Mouse (Mus musculus) kidney, embryonic 16.5 days (tissue): ENCODE measurements at regions not wholly inside any gene's neighbourhood (a gene's known extent, or its start where the extent isn't known, plus 50 kb on each side); places are given as distances from the start of the nearest gene placed in this dataset.

Experiments used
- ATAC-seq: fragments of 200-750 bp; cut with Nextera tagmentation; 2 replicates; pipeline ENCODE4 v1.8.0; 2017; ENCODE audit warnings: moderate TSS enrichment; ENCODE audit not compliant: low FRiP score, low TSS enrichment
- H3K27ac ChIP-seq: fragments of 300-500 bp; sonication (generic); 2 replicates; pipeline ENCODE4 v1.5.1; 2014; ENCODE audit warnings: low read length
- H3K27me3 ChIP-seq: fragments of 300-500 bp; sonication (generic); 2 replicates; pipeline ENCODE4 v1.6.1; 2014; ENCODE audit warnings: low read length, control low read depth, mixed read lengths; ENCODE audit not compliant: insufficient read depth
- H3K36me3 ChIP-seq: fragments of 300-500 bp; sonication (generic); 2 replicates; pipeline ENCODE4 v1.6.1; 2014; ENCODE audit warnings: low read length, control low read depth, mixed read lengths; ENCODE audit not compliant: insufficient read depth
- H3K4me1 ChIP-seq: fragments of 300-500 bp; sonication (generic); 2 replicates; pipeline ENCODE4 v1.6.1; 2014; ENCODE audit warnings: low read length, control low read depth, mixed read lengths; ENCODE audit not compliant: insufficient read depth
- H3K4me2 ChIP-seq: fragments of 300-500 bp; sonication (generic); replicated peaks from 2 replicates; pipeline ENCODE4 v1.6.1; 2014; ENCODE audit warnings: low read depth, low read length
- H3K4me3 ChIP-seq: fragments of 300-500 bp; sonication (generic); 2 replicates; pipeline ENCODE4 v1.5.1; 2014; ENCODE audit warnings: mild to moderate bottlenecking, low read length
- H3K9ac ChIP-seq: fragments of 300-500 bp; sonication (generic); replicated peaks from 2 replicates; pipeline ENCODE4 v1.6.1; 2014; ENCODE audit warnings: low read length
- H3K9me3 ChIP-seq: fragments of 300-500 bp; sonication (generic); 2 replicates; pipeline ENCODE4 v1.6.1; 2016; ENCODE audit warnings: low read length, control low read depth
- WGBS: fragments of 180-500 bp; shearing (Covaris S2); extraction: QIAGEN DNeasy Blood & Tissue Kit; methylation state at CpG from one replicate; pipeline ENCODE4 v1.1.7; 2014; 5-methylcytosine and 5-hydroxymethylcytosine counted together

DNA sequence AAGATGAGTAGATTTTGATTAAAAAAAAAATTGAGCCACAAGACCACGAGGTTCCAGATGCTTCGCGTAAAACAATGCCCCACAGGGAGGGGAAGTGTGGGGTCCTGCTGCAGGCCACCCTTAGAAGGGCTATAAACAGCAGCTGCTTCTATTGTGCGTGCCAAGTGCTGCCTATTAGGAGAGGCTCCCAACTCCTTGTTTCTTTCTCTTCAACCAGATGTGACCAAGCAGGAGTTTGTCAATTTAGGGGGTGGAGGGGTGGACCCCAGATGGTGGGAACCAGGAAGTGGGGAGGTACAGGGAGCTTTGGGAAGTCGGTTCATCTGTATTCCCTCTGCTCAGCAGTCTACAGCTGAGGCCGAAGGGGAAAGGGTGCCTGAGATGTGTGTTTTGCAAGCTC is 718.9 kb upstream of the Car8 start:
- no peak overlapping the region for H3K4me3 ChIP-seq
- H3K9ac ChIP-seq: no peak overlapping the region
- H3K27me3 ChIP-seq: no peaks in the 10 kb centered on the region
- H3K36me3 ChIP-seq: no peaks in the 10 kb centered on the region
- peak; percentile 52; the same call in 1 of the 2 replicates for ATAC-seq
- H3K9me3 ChIP-seq: no peaks in the 10 kb centered on the region
- no peak overlapping the region for H3K27ac ChIP-seq
- H3K4me2 ChIP-seq: no peak overlapping the region
- no peaks in the 10 kb centered on the region; the same call in 1 of the 2 replicates for H3K4me1 ChIP-seq
- WGBS: 21% methylated on average over 6 of the region's 6 CpGs

- Histone ChIP-seq H3K4me2 (no peak overlapping the region), H3K4me1 (no peaks in the 10 kb centered on the region; the same call in 1 of the 2 replicates), H3K9me3 (no peaks in the 10 kb centered on the region), H3K27ac (no peak overlapping the region), H3K9ac (no peak overlapping the region), H3K27me3 (no peaks in the 10 kb centered on the region), H3K4me3 (no peak overlapping the region), H3K36me3 (no peaks in the 10 kb centered on the region)
- WGBS: 69% methylated on average over 5 of the region's 5 CpGs
- no peak for ATAC-seq
Measured at GRCm38 (mm10) chr4:8957023-8957343, 718.1 kb upstream of the Car8 start.

DNA sequence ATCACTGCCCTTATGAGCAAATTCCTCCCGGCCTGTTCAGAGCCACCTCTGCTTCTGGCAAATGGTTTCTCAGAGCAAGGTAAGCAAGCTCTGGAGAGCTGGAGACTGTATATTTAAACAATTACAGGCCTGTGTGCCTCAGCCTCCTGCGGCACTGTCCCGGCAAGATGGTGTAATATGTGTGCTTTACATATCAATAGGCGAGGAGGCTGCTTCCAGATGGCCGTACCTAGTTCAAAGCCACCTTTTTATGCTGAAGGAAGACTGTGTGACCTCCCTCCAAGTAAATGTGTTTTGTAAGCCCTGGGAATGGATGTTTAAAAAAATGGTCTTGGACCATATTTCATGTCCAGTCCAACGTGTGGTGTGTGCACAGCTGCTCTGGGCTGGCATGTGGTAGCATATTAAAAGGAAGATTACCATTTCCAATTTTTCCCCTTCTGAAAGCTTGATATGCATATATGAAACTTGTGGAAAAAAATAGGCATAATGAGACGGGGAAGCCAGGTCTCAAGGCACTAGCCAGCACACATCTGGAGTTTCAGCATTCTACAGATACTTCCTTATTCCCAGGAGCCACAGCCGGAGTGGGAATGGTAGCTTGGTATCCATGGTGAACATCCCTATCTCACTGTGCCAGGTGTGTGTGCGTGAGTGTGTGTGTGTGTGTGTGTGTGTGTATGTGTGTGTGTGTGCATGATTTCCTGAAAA is 717.6 kb upstream of the Car8 start:
- H3K9ac ChIP-seq: no peak overlapping the region
- no peak overlapping the region for H3K4me2 ChIP-seq
- no peaks in the 10 kb centered on the region for H3K9me3 ChIP-seq
- WGBS: 72% methylated on average over 9 of the region's 9 CpGs
- H3K4me1 ChIP-seq: no peaks in the 10 kb centered on the region; the same call in 1 of the 2 replicates
- H3K4me3 ChIP-seq: no peak overlapping the region
- H3K36me3 ChIP-seq: no peaks in the 10 kb centered on the region
- H3K27me3 ChIP-seq: no peaks in the 10 kb centered on the region
- no peak overlapping the region for H3K27ac ChIP-seq
- ATAC-seq: no peak

DNA sequence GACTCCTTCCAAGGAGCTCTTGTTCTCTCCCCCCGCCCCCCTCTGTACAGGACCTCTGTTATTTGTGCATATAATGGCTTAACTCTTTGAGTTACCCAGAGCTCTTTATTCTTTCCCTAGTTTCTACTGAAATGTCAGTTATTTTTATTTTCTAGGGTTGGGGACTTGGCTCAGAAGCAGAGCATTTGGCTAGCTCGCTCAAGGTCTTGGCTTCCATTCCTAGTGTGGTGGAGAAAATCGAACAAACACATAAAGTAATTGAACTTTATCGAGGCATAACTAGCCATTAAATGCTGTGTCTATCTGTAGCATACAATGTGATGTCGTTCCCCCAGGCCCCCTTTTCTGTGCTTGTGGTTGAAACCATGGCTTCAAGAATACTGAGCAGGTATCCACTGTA is 716.5 kb upstream of the Car8 start:
- Histone ChIP-seq H3K9me3 (no peaks in the 10 kb centered on the region), H3K9ac (no peak overlapping the region), H3K4me2 (no peak overlapping the region), H3K4me1 (no peaks in the 10 kb centered on the region; the same call in 1 of the 2 replicates), H3K36me3 (no peaks in the 10 kb centered on the region), H3K4me3 (no peak overlapping the region), H3K27me3 (no peaks in the 10 kb centered on the region), H3K27ac (no peak overlapping the region)
- no peak for ATAC-seq
- 79% methylated on average over 5 of the region's 5 CpGs for WGBS

DNA sequence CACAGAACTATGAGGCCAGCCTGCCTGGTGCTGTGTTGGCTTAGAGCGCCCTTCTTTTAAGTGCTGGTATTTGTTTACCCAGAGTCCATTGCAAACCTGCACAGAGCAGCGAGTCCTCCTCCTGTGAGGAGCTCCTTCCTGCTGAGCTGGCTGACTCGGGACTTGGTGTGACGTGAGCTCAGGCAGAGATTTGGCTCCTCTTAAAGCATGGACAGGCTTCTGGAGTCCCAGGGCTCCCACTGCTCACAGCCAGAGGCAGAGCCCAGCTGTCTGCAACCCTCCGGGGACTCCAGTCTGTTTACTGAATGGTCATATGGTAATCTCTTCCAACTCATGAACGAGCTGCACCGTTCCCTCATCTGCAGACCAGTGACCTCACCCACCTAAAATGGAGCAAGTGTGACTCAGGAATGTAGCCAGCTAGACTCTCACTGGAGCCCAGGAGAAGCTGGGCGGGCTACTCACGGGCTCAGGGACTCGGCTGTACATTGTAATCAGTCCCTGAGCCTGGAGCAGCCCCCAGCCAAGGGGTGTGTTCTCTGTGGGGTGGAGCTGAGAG is 715.6 kb upstream of the Car8 start:
- no peak overlapping the region for H3K4me3 ChIP-seq
- H3K36me3 ChIP-seq: no peaks in the 10 kb centered on the region
- H3K4me2 ChIP-seq: peak overlapping the region; percentile 7; the same call in 1 of the 2 replicates
- H3K9ac ChIP-seq: no peak overlapping the region
- H3K27ac ChIP-seq: no peak overlapping the region
- H3K4me1 ChIP-seq: no peaks in the 10 kb centered on the region; the same call in 1 of the 2 replicates
- no peaks in the 10 kb centered on the region for H3K9me3 ChIP-seq
- no peaks in the 10 kb centered on the region for H3K27me3 ChIP-seq
- WGBS: 36% methylated on average over 10 of the region's 10 CpGs
- peak; percentile 64 for ATAC-seq

DNA sequence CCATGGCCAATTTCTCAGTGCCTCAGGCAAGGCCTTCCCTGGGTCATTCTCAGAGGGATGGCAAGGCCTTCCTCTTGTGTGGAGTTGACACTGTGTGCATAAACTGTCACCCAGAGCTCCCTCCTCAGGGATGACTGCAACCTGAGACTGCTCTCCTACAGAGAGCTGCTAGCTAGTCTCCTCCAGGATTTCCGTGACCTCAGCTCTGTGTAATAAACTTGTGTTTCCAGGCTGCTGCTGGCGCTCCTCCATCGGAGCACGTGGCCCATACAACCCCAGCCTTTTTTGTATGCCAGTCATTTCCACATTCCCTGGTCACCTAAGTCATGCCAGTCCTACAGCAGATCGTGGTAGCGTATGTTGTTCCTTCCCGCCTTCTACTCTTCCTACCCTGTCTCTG is 714.3 kb upstream of the Car8 start:
- Histone ChIP-seq H3K9ac (no peak overlapping the region), H3K4me2 (no peak overlapping the region), H3K9me3 (no peaks in the 10 kb centered on the region), H3K4me1 (no peaks in the 10 kb centered on the region; the same call in 1 of the 2 replicates), H3K27ac (no peak overlapping the region), H3K4me3 (no peak overlapping the region), H3K36me3 (no peaks in the 10 kb centered on the region), H3K27me3 (no peaks in the 10 kb centered on the region)
- 81% methylated on average over 7 of the region's 7 CpGs for WGBS
- ATAC-seq: no peak

DNA sequence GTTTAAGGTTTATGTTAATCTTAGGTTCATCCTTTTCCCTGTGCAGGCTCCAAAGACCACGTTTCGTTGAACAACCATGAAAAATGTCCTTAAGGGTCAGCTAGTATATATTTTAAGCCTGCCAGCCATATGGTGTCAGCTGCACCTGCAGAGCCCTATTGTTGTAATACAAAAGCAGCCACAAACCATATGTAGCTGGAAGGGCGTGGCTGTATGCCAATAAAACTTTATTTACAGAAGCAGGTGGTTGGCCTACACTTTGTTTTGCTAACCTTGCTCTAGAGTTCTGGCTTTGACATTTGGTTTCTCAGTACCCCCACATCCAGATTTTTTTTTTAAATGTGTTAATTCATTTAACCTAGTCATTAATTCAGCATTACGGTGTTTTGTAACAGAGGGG is 711.1 kb upstream of the Car8 start:
- no peak overlapping the region for H3K4me2 ChIP-seq
- ATAC-seq: no peak
- WGBS: 35% methylated on average over 4 of the region's 4 CpGs
- H3K4me3 ChIP-seq: no peak overlapping the region
- H3K27ac ChIP-seq: no peak overlapping the region
- no peak overlapping the region for H3K9ac ChIP-seq
- no peaks in the 10 kb centered on the region; the same call in 1 of the 2 replicates for H3K4me1 ChIP-seq
- no peaks in the 10 kb centered on the region for H3K27me3 ChIP-seq
- H3K36me3 ChIP-seq: no peaks in the 10 kb centered on the region
- H3K9me3 ChIP-seq: no peaks in the 10 kb centered on the region

GRCm38 (mm10) chr4:8949537-8949936 is 710.7 kb upstream of the Car8 start:
- no peak overlapping the region for H3K27ac ChIP-seq
- ATAC-seq: no peak

GRCm38 (mm10) chr4:8945116-8945515 is 706.3 kb upstream of the Car8 start:
- H3K4me2 ChIP-seq: no peak overlapping the region
- H3K27me3 ChIP-seq: no peaks in the 10 kb centered on the region
- no peaks in the 10 kb centered on the region for H3K4me1 ChIP-seq
- H3K4me3 ChIP-seq: no peak overlapping the region
- H3K27ac ChIP-seq: no peak overlapping the region
- H3K36me3 ChIP-seq: no peaks in the 10 kb centered on the region
- no peak overlapping the region for H3K9ac ChIP-seq
- H3K9me3 ChIP-seq: no peaks in the 10 kb centered on the region
- no peak for ATAC-seq
- WGBS: 90% methylated on average over 10 of the region's 10 CpGs

More at GRCm38 (mm10) chr4:8949537-8949936, 710.7 kb upstream of the Car8 start:
- WGBS: 55% methylated on average over 5 of the region's 5 CpGs
- Histone ChIP-seq H3K9me3 (no peaks in the 10 kb centered on the region), H3K4me1 (no peaks in the 10 kb centered on the region; the same call in 1 of the 2 replicates), H3K4me2 (no peak overlapping the region), H3K4me3 (no peak overlapping the region), H3K36me3 (no peaks in the 10 kb centered on the region), H3K27me3 (no peaks in the 10 kb centered on the region), H3K9ac (no peak overlapping the region)

DNA sequence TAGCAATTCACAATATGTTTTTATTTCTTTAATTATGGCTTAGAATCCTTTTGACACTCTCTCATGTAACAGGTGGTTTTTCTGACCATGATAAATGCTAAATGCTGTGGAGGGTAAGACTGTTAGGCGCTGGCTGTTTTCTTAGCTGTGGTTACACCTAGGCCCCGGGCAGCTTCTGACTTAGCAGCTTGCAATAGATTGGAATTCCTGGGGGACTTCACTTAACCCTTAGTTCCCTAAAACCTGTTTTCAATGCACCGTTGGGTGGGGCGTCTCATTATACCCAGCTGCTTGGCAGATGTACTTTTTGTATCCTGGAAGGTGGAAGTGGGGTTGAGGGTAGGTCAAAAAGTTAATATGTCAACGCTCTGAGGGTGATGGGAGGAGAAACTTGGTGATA is 704.2 kb upstream of the Car8 start:
- H3K4me2 ChIP-seq: no peak overlapping the region
- no peak overlapping the region for H3K27ac ChIP-seq
- H3K4me3 ChIP-seq: no peak overlapping the region
- 54% methylated on average over 5 of the region's 5 CpGs for WGBS
- no peak for ATAC-seq
- H3K27me3 ChIP-seq: no peaks in the 10 kb centered on the region
- 0 out of 2 replicates have a peak, but pooled peaks cover 7% of the 10 kb centered on the region for H3K4me1 ChIP-seq
- H3K9me3 ChIP-seq: no peaks in the 10 kb centered on the region
- H3K36me3 ChIP-seq: no peaks in the 10 kb centered on the region
- no peak overlapping the region for H3K9ac ChIP-seq
